Mouse (Mus musculus) kidney, postnatal 36 days (tissue): ENCODE results near the gene Skida1.

Experiments used
- DNase-seq, 2 experiments: peaks; one replicate each; pipeline ENCODE4 v3.0.0; 2021 to 2022; ENCODE audit warnings: mixed read lengths in 2 of 2

Gene Skida1

DNA sequence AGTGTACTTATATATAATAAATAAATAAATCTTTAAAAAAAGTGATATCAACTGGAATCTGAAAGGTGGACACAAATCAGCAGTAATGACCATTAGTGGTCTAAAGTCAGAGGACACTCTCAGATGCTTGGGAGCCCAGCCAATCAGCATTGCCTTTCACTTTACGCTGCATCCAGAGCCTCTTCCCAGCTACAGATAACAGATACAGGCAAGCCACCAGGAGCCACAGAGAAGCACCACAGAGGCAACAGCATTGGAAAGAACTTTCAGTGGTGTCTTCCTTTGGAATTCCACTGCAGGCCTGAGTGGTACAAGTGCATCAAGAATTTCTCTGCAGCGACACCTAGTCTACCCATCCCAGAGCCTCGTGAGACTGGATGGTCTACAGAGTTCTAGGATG is 36.0 kb downstream of the Skida1 start:
- DNase-seq, result no peak

DNA sequence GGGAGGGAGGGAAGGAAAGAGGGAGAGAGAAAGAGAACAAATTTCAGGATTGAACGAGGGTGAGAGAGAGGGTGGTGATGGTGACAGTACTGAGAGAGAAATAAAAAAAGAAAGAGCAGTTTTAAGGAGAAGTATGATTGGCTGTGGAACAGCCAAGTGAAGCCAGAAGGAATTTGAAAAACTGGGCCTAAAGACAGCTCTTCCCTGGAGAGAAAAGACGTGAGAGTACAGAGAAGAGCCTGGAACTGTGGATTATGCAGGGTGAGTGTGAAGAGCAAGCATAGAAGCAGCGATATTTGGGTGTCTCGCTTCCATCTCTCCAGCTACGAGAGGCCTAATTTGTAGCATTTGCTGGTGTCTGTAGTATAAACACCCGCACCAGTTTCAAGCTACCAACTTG is 37.6 kb downstream of the Skida1 start:
- DNase-seq, result no peak

DNA sequence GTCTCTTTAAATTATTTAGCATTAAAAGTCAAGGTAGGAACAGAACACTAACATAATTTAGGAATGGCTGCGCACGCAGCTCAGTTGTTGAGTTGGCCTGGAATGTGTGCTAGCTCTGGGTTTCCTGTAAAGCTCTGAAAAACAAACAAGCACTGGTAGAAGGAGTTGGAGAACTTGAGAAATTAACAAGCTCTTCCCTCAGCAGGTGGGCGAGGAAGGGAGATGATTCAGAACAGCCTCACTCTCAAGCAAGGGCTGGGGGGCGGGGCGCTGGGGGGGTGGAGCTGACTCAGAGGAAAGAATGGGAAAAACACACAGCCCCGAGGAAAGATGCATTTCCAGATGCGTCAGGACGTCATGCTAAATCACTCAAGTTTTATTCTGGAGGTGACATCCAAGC is 43.7 kb downstream of the Skida1 start:
- no peak for DNase-seq

DNA sequence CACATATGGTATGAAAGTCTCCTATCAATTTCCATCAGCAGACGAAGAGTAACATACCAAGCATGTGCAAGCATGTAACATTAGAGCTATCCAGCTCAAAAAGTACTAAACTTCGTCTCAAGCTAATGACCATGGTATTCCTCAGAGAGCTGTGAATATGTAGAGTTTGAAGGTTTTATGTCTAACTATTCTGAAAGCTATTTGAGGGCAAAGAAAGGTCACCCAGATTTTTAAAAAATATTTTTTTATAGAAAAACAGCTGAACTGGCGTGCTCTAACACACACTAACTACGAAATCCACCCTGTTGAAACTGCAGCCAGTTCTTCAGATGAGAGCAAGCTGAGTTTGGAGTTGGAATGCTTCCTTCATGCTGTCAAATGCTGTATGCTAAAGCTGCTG is 44.6 kb downstream of the Skida1 start:
- DNase-seq, result peak in 1 of 2 experiments; percentile 7

DNA sequence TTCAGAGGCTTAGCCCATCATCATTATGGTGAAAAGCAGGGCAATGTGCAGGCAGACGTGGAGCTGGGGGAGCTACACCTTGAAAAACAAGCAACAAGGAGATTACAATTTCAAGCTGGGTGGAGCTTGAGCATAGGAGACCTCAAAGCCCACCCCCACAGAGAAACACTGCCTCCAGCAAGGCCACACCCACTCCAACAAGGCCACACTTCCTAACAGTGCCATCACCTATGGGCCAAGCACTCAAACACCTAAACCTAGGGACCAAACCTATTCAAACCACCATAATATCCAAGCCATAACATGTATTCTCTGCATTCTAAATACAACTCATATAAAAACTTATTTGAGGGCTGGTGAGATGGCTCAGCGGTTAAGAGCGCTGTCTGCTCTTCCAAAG is 46.5 kb downstream of the Skida1 start:
- DNase-seq, result no peak

DNA sequence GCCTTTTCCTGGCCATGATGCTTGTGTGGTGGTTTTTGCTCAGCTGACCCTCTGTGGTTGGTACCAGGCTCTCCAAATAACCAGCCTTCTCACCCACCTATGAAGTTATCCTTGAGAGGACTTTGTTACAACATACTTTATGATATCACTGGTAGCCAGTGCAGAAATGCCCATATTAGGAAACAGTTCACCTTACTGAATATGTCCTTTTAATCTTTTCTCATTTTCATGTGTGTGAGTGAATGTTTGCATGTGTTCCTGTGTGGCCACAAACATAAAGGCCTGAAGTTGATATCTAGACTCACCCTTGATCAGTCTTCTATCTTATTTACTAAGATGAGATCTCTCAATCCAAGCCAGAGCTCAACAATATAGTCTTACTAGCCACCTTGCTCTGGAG is 52.0 kb downstream of the Skida1 start, which contains the start of gene H2al2a:
TSS of gene H2al2a (minus strand) at position 101 of the 400 bp plus-strand sequence.
- no peak for DNase-seq
